Mouse (Mus musculus) hindbrain, embryonic 15.5 days (tissue): Measurements from ENCODE around the gene Satb2. TPM values are rescaled to one million over a fixed set of nuclear protein-coding genes. Genes with fewer than 3 reads are reported as not detected.
A peak's percentile ranks its signal among the peaks of the same experiment; 100 is the strongest.
"Not testable (repeated sequence)": the region's sequence is repeated elsewhere in the genome, so short reads cannot be mapped to it uniquely, and the experiment has no call there.

Experiments used
- ATAC-seq: fragments of 200-750 bp; cut with Nextera tagmentation; 2 replicates; pipeline ENCODE4 v1.8.0; 2017; ENCODE audit warnings: low read depth, moderate number of reproducible peaks, moderate TSS enrichment; ENCODE audit not compliant: low FRiP score
- H3K27ac ChIP-seq: fragments of 300-500 bp; sonication (generic); replicated peaks from 2 replicates; pipeline ENCODE4 v1.5.1; 2015; ENCODE audit warnings: mild to moderate bottlenecking, inconsistent platforms
- H3K27me3 ChIP-seq: fragments of 300-500 bp; sonication (generic); 2 replicates; pipeline ENCODE4 v1.6.1; 2015; ENCODE audit warnings: control low read depth, inconsistent platforms
- H3K36me3 ChIP-seq: fragments of 300-500 bp; sonication (generic); 2 replicates; pipeline ENCODE4 v1.6.1; 2015; ENCODE audit warnings: control low read depth, inconsistent platforms
- H3K4me1 ChIP-seq: fragments of 300-500 bp; sonication (generic); replicated peaks from 2 replicates; pipeline ENCODE4 v1.6.1; 2015; ENCODE audit warnings: control low read depth, inconsistent platforms
- H3K4me2 ChIP-seq: fragments of 300-500 bp; sonication (generic); 2 replicates; pipeline ENCODE4 v1.6.1; 2015; ENCODE audit warnings: moderate library complexity, mild to moderate bottlenecking, inconsistent platforms
- H3K4me3 ChIP-seq: fragments of 300-500 bp; sonication (generic); 2 replicates; pipeline ENCODE4 v1.5.1; 2015; ENCODE audit warnings: mild to moderate bottlenecking, inconsistent platforms
- H3K9ac ChIP-seq: fragments of 300-500 bp; sonication (generic); 2 replicates; pipeline ENCODE4 v1.6.1; 2015; ENCODE audit warnings: inconsistent platforms
- H3K9me3 ChIP-seq: fragments of 300-500 bp; sonication (generic); 2 replicates; pipeline ENCODE4 v1.6.1; 2016; ENCODE audit warnings: control low read depth, inconsistent platforms
- WGBS: fragments of 180-500 bp; shearing (Covaris S2); methylation state at CpG from one replicate; pipeline ENCODE4 v1.1.7; 2015; 5-methylcytosine and 5-hydroxymethylcytosine counted together
- polyA plus RNA-seq: library from polyadenylated mRNA; unstranded; fragments of >200 nt; fragmentation: Nextera tagmentation; extraction: Ambion mirVana; gene quantifications from 2 replicates; pipeline ENCODE4 v1.2.1, GENCODE M21; 2015

Gene Satb2
- polyA plus RNA-seq, 1 experiment from 2014 or later: 1.8 TPM

DNA sequence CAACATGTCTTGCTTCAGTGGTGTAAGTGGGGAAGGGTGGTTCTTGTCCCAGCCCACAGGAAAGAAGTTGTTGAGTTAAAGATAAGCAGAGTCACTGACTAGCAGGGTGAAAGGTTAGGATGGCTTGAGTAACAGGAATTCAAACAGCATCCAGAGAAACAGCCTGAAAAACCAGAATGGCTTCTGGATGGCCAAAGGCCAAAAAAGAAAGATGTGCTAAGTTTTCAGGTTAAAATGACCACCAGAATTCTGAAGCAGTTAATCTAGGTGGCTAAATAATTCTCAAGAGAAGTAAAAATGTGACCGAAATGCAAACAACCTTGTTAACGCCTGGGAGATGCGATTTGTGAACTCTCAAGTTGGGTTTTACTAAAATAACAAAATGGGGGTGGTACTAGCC lies 167.0 kb downstream of the Satb2 start:
- no peaks in the 10 kb centered on the region for H3K9me3 ChIP-seq
- H3K4me1 ChIP-seq: no peaks in the 10 kb centered on the region
- H3K4me3 ChIP-seq: no peak overlapping the region
- H3K9ac ChIP-seq: no peak overlapping the region
- no peak overlapping the region for H3K27ac ChIP-seq
- no peaks in the 10 kb centered on the region for H3K27me3 ChIP-seq
- 95% methylated on average over 3 of the region's 3 CpGs for WGBS
- H3K4me2 ChIP-seq: no peak overlapping the region
- no peaks in the 10 kb centered on the region for H3K36me3 ChIP-seq
- ATAC-seq: no peak

DNA sequence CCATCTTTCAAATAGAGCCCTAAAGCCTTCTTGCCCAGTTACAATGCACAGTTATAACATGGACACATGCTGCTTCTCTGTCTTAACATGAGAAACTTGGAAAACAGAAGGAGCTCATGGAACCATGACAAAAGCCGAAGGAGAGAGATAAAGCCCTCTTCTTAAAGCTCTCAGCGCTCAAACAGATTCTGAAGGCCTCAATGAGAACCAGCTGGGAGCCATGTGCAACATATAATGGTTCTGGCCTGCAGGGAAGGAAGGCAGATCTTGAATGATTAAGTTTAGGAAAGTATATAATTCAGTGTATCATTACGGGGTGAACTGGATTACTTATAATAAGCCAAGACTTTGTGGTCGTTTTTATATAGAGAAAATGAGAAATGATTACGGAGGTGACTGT lies 172.4 kb downstream of the Satb2 start:
- Histone ChIP-seq H3K4me3 (no peak overlapping the region), H3K27ac (no peak overlapping the region), H3K4me1 (no peaks in the 10 kb centered on the region), H3K9ac (no peak overlapping the region), H3K9me3 (no peaks in the 10 kb centered on the region), H3K4me2 (no peak overlapping the region), H3K27me3 (no peaks in the 10 kb centered on the region), H3K36me3 (no peaks in the 10 kb centered on the region)
- 81% methylated on average over 5 of the region's 5 CpGs for WGBS
- ATAC-seq: no peak

GRCm38 (mm10) chr1:56800611-56801010 lies 177.8 kb downstream of the Satb2 start:
- H3K4me1 ChIP-seq: no peaks in the 10 kb centered on the region
- no peak overlapping the region for H3K27ac ChIP-seq
- WGBS: 67% methylated on average over 7 of the region's 7 CpGs
- no peak overlapping the region for H3K4me3 ChIP-seq
- H3K9me3 ChIP-seq: no peaks in the 10 kb centered on the region
- no peaks in the 10 kb centered on the region for H3K36me3 ChIP-seq
- H3K4me2 ChIP-seq: no peak overlapping the region
- no peaks in the 10 kb centered on the region for H3K27me3 ChIP-seq
- no peak overlapping the region for H3K9ac ChIP-seq
- no peak for ATAC-seq

DNA sequence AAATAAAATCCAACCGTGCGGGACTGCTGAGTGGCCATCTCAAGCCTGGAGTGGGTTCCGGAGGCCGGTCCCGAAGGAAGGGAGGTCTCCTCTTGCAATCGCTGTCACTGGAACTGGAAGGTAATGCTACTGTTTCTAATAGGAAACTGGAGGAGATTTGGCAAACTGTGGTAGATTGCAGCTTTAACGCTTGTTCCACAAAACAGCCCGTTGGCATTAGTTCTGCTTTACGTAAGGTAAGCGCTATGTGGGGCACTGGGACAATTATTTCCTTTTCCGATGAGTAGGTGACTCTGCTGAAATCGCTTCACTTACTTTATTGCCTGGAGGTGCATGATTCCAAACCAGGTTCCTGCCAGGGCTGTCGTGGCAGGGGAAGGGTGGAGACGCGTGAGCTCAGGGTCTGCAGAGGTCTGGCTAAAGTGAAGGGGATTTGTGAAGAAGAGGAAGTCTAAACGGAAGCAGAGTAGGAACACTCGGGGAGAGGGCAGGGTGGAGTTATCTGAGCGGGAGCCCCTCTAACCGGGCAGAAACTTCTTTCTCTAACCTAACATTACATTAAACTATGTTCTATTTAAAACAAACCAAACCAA lies 183.3 kb downstream of the Satb2 start:
- H3K36me3 ChIP-seq: no peaks in the 10 kb centered on the region
- H3K4me2 ChIP-seq: no peak overlapping the region
- H3K4me3 ChIP-seq: no peak overlapping the region
- H3K27me3 ChIP-seq: no peaks in the 10 kb centered on the region
- ATAC-seq: no peak
- H3K4me1 ChIP-seq: no peaks in the 10 kb centered on the region
- no peak overlapping the region for H3K27ac ChIP-seq
- no peaks in the 10 kb centered on the region for H3K9me3 ChIP-seq
- 89% methylated on average over 19 of the region's 19 CpGs for WGBS
- H3K9ac ChIP-seq: no peak overlapping the region

DNA sequence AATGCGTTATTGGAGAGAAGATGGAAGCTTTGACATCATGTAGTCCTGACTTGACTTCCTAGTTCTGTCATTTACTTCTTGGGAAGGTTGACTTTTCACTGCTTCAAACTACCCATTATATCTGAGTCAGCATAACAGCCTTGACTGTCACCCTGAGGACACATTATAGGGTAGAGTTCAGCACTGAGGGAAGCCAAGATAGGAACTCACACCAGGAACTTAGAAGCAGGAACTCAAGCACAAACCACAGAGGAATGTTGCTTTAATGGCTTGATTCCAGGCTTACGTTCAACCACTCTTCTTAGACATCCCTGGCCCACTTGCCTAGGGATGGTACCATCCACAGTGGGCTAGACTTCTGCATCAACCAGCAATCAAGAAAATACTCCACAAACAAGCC lies 188.8 kb downstream of the Satb2 start:
- no peak for ATAC-seq
- Histone ChIP-seq H3K9ac (no peak overlapping the region), H3K27ac (no peak overlapping the region), H3K36me3 (no peaks in the 10 kb centered on the region), H3K4me2 (no peak overlapping the region), H3K9me3 (no peaks in the 10 kb centered on the region), H3K4me3 (no peak overlapping the region), H3K4me1 (no peaks in the 10 kb centered on the region), H3K27me3 (no peaks in the 10 kb centered on the region)
- WGBS: 88% methylated on average over 2 of the region's 2 CpGs

GRCm38 (mm10) chr1:56782139-56782538 lies 196.3 kb downstream of the Satb2 start:
- not testable (repeated sequence) for H3K4me2 ChIP-seq, H3K27me3 ChIP-seq, H3K9ac ChIP-seq, H3K27ac ChIP-seq, H3K36me3 ChIP-seq, H3K4me3 ChIP-seq, ATAC-seq, H3K9me3 ChIP-seq, H3K4me1 ChIP-seq
- 89% methylated on average over 13 of the region's 13 CpGs for WGBS

GRCm38 (mm10) chr1:56764205-56764604 lies 214.2 kb downstream of the Satb2 start:
- 93% methylated on average over 1 of the region's 1 CpGs for WGBS
- no peak overlapping the region for H3K4me3 ChIP-seq

DNA sequence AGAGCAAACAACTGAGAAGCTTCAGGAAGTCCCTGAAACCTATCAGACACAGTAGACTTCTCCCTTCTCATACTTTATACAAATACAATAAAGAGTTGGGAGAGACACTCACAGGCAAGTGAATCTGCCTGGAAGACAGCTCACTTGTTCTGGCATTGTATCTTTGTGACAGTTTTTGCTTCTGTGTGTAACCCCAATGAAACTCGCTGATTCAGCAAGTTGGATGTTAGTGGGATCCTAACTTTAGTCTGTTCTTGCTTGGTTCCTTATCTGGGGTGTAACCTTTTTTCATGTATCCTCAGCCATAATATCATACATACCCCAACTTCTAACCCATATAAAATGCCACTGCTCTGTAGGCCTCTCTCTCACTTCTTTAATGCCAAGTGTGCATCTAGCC lies 216.9 kb downstream of the Satb2 start:
- Histone ChIP-seq H3K4me2 (no peak overlapping the region), H3K36me3 (no peaks in the 10 kb centered on the region), H3K27ac (no peak overlapping the region), H3K4me1 (no peaks in the 10 kb centered on the region), H3K9ac (no peak overlapping the region), H3K9me3 (no peaks in the 10 kb centered on the region), H3K4me3 (no peak overlapping the region), H3K27me3 (no peaks in the 10 kb centered on the region)
- no peak for ATAC-seq
- WGBS: 95% methylated on average over 1 of the region's 1 CpGs

More at GRCm38 (mm10) chr1:56764205-56764604, 214.2 kb downstream of the Satb2 start:
- Histone ChIP-seq H3K27ac (no peak overlapping the region), H3K4me1 (no peaks in the 10 kb centered on the region), H3K9ac (no peak overlapping the region), H3K4me2 (no peak overlapping the region), H3K9me3 (no peaks in the 10 kb centered on the region), H3K27me3 (no peaks in the 10 kb centered on the region), H3K36me3 (no peaks in the 10 kb centered on the region)
- ATAC-seq: no peak

DNA sequence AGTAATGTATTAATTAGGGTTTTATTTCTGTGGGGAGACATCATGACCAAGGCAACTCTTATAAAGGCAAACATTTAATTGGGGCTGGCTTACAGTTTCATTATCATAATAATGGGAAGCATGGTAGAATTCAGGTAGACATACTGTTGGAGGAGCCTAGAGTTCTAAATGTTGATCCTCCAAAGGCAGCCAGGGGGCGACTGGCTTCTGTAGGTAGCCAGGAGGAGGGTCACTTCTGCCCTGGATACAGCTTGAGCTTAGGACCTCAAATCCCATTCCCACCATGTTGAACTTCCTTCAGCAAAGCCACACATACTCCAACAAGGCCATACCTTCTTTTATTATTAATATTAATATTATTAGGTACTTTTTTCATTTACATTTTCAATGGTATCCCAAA lies 225.2 kb downstream of the Satb2 start:
- Histone ChIP-seq H3K4me3 (no peak overlapping the region), H3K36me3 (no peaks in the 10 kb centered on the region), H3K4me2 (no peak overlapping the region), H3K27me3 (no peaks in the 10 kb centered on the region), H3K27ac (no peak overlapping the region), H3K4me1 (no peaks in the 10 kb centered on the region), H3K9ac (no peak overlapping the region), H3K9me3 (no peaks in the 10 kb centered on the region)
- 45% methylated on average over 1 of the region's 1 CpGs for WGBS
- no peak for ATAC-seq

DNA sequence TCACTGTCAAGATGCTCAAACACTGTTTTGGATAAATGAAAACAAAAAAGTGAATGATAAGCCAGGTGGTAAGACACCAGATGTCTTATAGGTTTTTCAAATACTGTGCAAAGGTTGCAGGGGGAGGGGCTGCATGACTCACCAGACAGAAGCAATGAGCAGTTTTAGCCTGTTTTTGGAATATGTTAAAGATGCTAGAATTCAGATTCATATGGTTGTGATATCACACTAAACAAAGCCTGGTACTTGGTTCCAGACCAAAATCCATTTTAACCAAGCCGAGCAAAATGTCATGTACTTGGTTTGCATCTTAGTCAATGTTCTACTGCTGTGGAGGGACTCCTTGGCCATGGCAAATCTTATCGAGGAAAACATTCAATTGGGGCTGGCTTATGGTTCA lies 227.8 kb downstream of the Satb2 start:
- no peak for ATAC-seq
- no peaks in the 10 kb centered on the region for H3K27me3 ChIP-seq
- no peak overlapping the region for H3K4me2 ChIP-seq
- H3K9ac ChIP-seq: no peak overlapping the region
- no peaks in the 10 kb centered on the region for H3K4me1 ChIP-seq
- H3K36me3 ChIP-seq: no peaks in the 10 kb centered on the region
- H3K9me3 ChIP-seq: no peaks in the 10 kb centered on the region
- no peak overlapping the region for H3K27ac ChIP-seq
- H3K4me3 ChIP-seq: no peak overlapping the region
- 93% methylated on average over 2 of the region's 2 CpGs for WGBS

- 77% methylated on average over 16 of the region's 16 CpGs for WGBS
- no peaks in the 10 kb centered on the region for H3K36me3 ChIP-seq
- H3K4me1 ChIP-seq: no peaks in the 10 kb centered on the region
- no peaks in the 10 kb centered on the region for H3K27me3 ChIP-seq
- no peak overlapping the region for H3K9ac ChIP-seq
- no peak overlapping the region for H3K4me2 ChIP-seq
- no peak overlapping the region for H3K27ac ChIP-seq
- no peak overlapping the region for H3K4me3 ChIP-seq
- H3K9me3 ChIP-seq: no peaks in the 10 kb centered on the region
- peak; percentile 72; the same call in 1 of the 2 replicates for ATAC-seq
Measured at GRCm38 (mm10) chr1:56749629-56750311, 228.7 kb downstream of the Satb2 start.

GRCm38 (mm10) chr1:56748876-56749493 lies 229.5 kb downstream of the Satb2 start:
- H3K27ac ChIP-seq: no peak overlapping the region
- H3K36me3 ChIP-seq: no peaks in the 10 kb centered on the region
- WGBS: 82% methylated on average over 11 of the region's 11 CpGs
- no peaks in the 10 kb centered on the region for H3K27me3 ChIP-seq
- ATAC-seq: peak; percentile 51; the same call in 1 of the 2 replicates
- H3K9ac ChIP-seq: no peak overlapping the region
- H3K4me3 ChIP-seq: no peak overlapping the region
- H3K9me3 ChIP-seq: no peaks in the 10 kb centered on the region
- H3K4me1 ChIP-seq: no peaks in the 10 kb centered on the region
- no peak overlapping the region for H3K4me2 ChIP-seq
